Mouse (Mus musculus) liver, adult 2 months (tissue): ENCODE results near the gene Bbc3.

ENCODE experiments used
- CTCF ChIP-seq: fragments of 200-500 bp; IDR thresholded peaks from 2 replicates; pipeline ENCODE4 v1.5.1; 2011; ENCODE audit warnings: low read depth, low read length, control low read depth
- POLR2A ChIP-seq: fragments of 200-500 bp; IDR thresholded peaks from 2 replicates; pipeline ENCODE4 v1.6.1; 2011; ENCODE audit warnings: low read length, control low read depth; ENCODE audit not compliant: insufficient read depth; ENCODE audit errors: extremely low read depth

DNA sequence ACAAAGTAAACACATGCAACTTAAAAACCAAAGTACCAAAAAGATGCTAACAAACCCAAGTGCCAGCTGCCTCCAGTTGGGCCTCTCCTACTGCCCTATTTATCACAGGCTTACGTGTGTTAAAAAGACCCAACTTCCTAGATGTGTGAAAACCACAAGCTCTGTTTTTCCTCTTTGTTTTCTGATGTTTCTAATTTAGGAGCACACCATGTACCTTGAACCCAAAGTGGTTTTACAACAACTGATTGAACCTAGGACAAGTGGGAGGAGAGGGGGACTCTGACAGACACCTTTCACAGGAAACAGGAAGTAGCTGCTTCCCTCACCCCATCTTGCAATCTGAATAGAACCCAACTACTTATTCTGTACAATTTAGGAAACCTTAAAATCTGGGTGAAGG lies 56.1 kb downstream of the Bbc3 start:
- TF ChIP-seq POLR2A (no peak), CTCF (no peak)
